Mouse (Mus musculus): ENCODE results near the gene Myh9. TPM values are rescaled to one million over a fixed set of nuclear protein-coding genes. Genes with fewer than 3 reads are reported as not detected.

Gene Myh9
- polyA plus RNA-seq, 1 experiment from 2014 or later, result 59.3 TPM

- 49% methylated on average over 13 of the region's 13 CpGs for WGBS
- Histone ChIP-seq H3K27me3 (replicated peaks; ENCODE audit: insufficient read depth, low read length) (no peaks in the 10 kb centered on the region), H3K27ac (ENCODE audit: low read length) (peak overlapping the region; percentile 51; the same call in 1 of the 2 replicates), H3K4me1 (ENCODE audit: insufficient read depth, low read depth, low read length) (no peaks in the 10 kb centered on the region; the same call in 1 of the 2 replicates), H3K9ac (replicated peaks; ENCODE audit: low read depth) (no peak overlapping the region), H3K36me3 (ENCODE audit: insufficient read depth, low read length) (peaks cover 83% of the 10 kb centered on the region), H3K9me3 (ENCODE audit: low read length) (no peaks in the 10 kb centered on the region), H3K4me2 (replicated peaks; ENCODE audit: low read depth, low read length) (no peak overlapping the region), H3K4me3 (ENCODE audit: low read depth, low read length) (no peak overlapping the region)
- ATAC-seq, result peak; percentile 81
- TF ChIP-seq CTCF (IDR thresholded peaks at IDR 0.05), result no peak
- peak; percentile 77 for TF ChIP-seq EP300 (IDR thresholded peaks at IDR 0.05)
- peak; percentile 72 for DNase-seq (ENCODE audit: low spot score)
Measured at GRCm38 (mm10) chr15:77764391-77765006, 77.5 kb downstream of the Myh9 start.

- Histone ChIP-seq H3K4me2 (replicated peaks; ENCODE audit: low read depth, low read length) (no peak overlapping the region), H3K9me3 (ENCODE audit: low read length) (no peaks in the 10 kb centered on the region), H3K9ac (replicated peaks; ENCODE audit: low read depth) (no peak overlapping the region), H3K27me3 (replicated peaks; ENCODE audit: insufficient read depth, low read length) (no peaks in the 10 kb centered on the region), H3K36me3 (ENCODE audit: insufficient read depth, low read length) (peaks cover 75% of the 10 kb centered on the region), H3K27ac (ENCODE audit: low read length) (no peak overlapping the region), H3K4me1 (ENCODE audit: insufficient read depth, low read depth, low read length) (no peaks in the 10 kb centered on the region; the same call in 1 of the 2 replicates), H3K4me3 (ENCODE audit: low read depth, low read length) (no peak overlapping the region)
- DNase-seq (ENCODE audit: low spot score) (no peak), ATAC-seq (no peak)
- 49% methylated on average over 11 of the region's 11 CpGs for WGBS
- TF ChIP-seq EP300 (IDR thresholded peaks at IDR 0.05), result no peak
Measured at GRCm38 (mm10) chr15:77763702-77764101, 78.3 kb downstream of the Myh9 start.

GRCm38 (mm10) chr15:77763050-77763449 is 78.9 kb downstream of the Myh9 start:
- ATAC-seq (no peak), DNase-seq (ENCODE audit: low spot score) (no peak)
- H3K4me2 ChIP-seq (replicated peaks; ENCODE audit: low read depth, low read length), result no peak overlapping the region
- TF ChIP-seq EP300 (IDR thresholded peaks at IDR 0.05), result no peak
- H3K4me1 ChIP-seq (ENCODE audit: insufficient read depth, low read depth, low read length), result no peaks in the 10 kb centered on the region; the same call in 1 of the 2 replicates
- H3K9ac ChIP-seq (replicated peaks; ENCODE audit: low read depth), result no peak overlapping the region
- whole genome bisulfite sequencing, result 83% methylated on average over 16 of the region's 16 CpGs
- H3K27ac ChIP-seq (ENCODE audit: low read length), result no peak overlapping the region
- H3K9me3 ChIP-seq (ENCODE audit: low read length), result no peaks in the 10 kb centered on the region
- H3K36me3 ChIP-seq (ENCODE audit: insufficient read depth, low read length), result peaks cover 69% of the 10 kb centered on the region
- H3K4me3 ChIP-seq (ENCODE audit: low read depth, low read length), result no peak overlapping the region
- H3K27me3 ChIP-seq (replicated peaks; ENCODE audit: insufficient read depth, low read length), result no peaks in the 10 kb centered on the region

GRCm38 (mm10) chr15:77761561-77762380 is 80.2 kb downstream of the Myh9 start:
- no peaks in the 10 kb centered on the region for H3K27me3 ChIP-seq (replicated peaks; ENCODE audit: insufficient read depth, low read length)
- ATAC-seq (no peak; the same call in 1 of the 2 replicates), DNase-seq (ENCODE audit: low spot score) (peak; percentile 60)
- H3K4me2 ChIP-seq (replicated peaks; ENCODE audit: low read depth, low read length), result no peak overlapping the region
- no peak overlapping the region for H3K9ac ChIP-seq (replicated peaks; ENCODE audit: low read depth)
- no peak overlapping the region for H3K4me3 ChIP-seq (ENCODE audit: low read depth, low read length)
- no peaks in the 10 kb centered on the region for H3K9me3 ChIP-seq (ENCODE audit: low read length)
- no peaks in the 10 kb centered on the region; the same call in 1 of the 2 replicates for H3K4me1 ChIP-seq (ENCODE audit: insufficient read depth, low read depth, low read length)
- no peak overlapping the region for H3K27ac ChIP-seq (ENCODE audit: low read length)
- peaks cover 56% of the 10 kb centered on the region for H3K36me3 ChIP-seq (ENCODE audit: insufficient read depth, low read length)
- WGBS, result 77% methylated on average over 22 of the region's 22 CpGs
- no peak for TF ChIP-seq EP300 (IDR thresholded peaks at IDR 0.05)
- peak; percentile 75 for TF ChIP-seq CTCF (IDR thresholded peaks at IDR 0.05)

GRCm38 (mm10) chr15:77761083-77761482 is 80.9 kb downstream of the Myh9 start:
- peaks cover 50% of the 10 kb centered on the region for H3K36me3 ChIP-seq (ENCODE audit: insufficient read depth, low read length)
- H3K27ac ChIP-seq (ENCODE audit: low read length), result no peak overlapping the region
- no peak overlapping the region for H3K4me2 ChIP-seq (replicated peaks; ENCODE audit: low read depth, low read length)
- H3K4me1 ChIP-seq (ENCODE audit: insufficient read depth, low read depth, low read length), result no peaks in the 10 kb centered on the region; the same call in 1 of the 2 replicates
- no peak overlapping the region for H3K4me3 ChIP-seq (ENCODE audit: low read depth, low read length)
- H3K9ac ChIP-seq (replicated peaks; ENCODE audit: low read depth), result no peak overlapping the region
- H3K27me3 ChIP-seq (replicated peaks; ENCODE audit: insufficient read depth, low read length), result no peaks in the 10 kb centered on the region
- no peak for TF ChIP-seq EP300 (IDR thresholded peaks at IDR 0.05)
- TF ChIP-seq CTCF (IDR thresholded peaks at IDR 0.05), result no peak
- 90% methylated on average over 7 of the region's 7 CpGs for WGBS
- no peak for DNase-seq (ENCODE audit: low spot score)
- no peak for ATAC-seq
- no peaks in the 10 kb centered on the region for H3K9me3 ChIP-seq (ENCODE audit: low read length)

GRCm38 (mm10) chr15:77760037-77760436 is 81.9 kb downstream of the Myh9 start:
- Histone ChIP-seq H3K9me3 (ENCODE audit: low read length) (no peaks in the 10 kb centered on the region), H3K4me3 (ENCODE audit: low read depth, low read length) (no peak overlapping the region), H3K27ac (ENCODE audit: low read length) (no peak overlapping the region), H3K4me1 (ENCODE audit: insufficient read depth, low read depth, low read length) (no peaks in the 10 kb centered on the region; the same call in 1 of the 2 replicates), H3K9ac (replicated peaks; ENCODE audit: low read depth) (no peak overlapping the region), H3K27me3 (replicated peaks; ENCODE audit: insufficient read depth, low read length) (no peaks in the 10 kb centered on the region), H3K4me2 (replicated peaks; ENCODE audit: low read depth, low read length) (no peak overlapping the region), H3K36me3 (ENCODE audit: insufficient read depth, low read length) (peaks cover 39% of the 10 kb centered on the region)
- WGBS, result 88% methylated on average over 10 of the region's 16 CpGs
- TF ChIP-seq CTCF (IDR thresholded peaks at IDR 0.05), result no peak
- no peak for TF ChIP-seq EP300 (IDR thresholded peaks at IDR 0.05)
- DNase-seq (ENCODE audit: low spot score) (no peak), ATAC-seq (no peak)

Data from lung, postnatal 0 days (tissue).